Mouse (Mus musculus): ENCODE measurements around the gene Cfap126. TPM values are rescaled to one million over a fixed set of nuclear protein-coding genes. Genes with fewer than 3 reads are reported as not detected.
A peak's percentile ranks its signal among the peaks of the same experiment; 100 is the strongest.
"Not testable (repeated sequence)": the region's sequence is repeated elsewhere in the genome, so short reads cannot be mapped to it uniquely, and the experiment has no call there.

The Cfap126 gene
- total RNA-seq, 1 experiment from 2014 or later: 2.4 TPM

GRCm38 (mm10) chr1:171111781-171112575 is 1.7 kb upstream of the Cfap126 start:
- ATAC-seq (replicated peaks in 1 of 2; ENCODE audit: insufficient read depth in 1 of 2, low FRiP score in 2 of 2, low TSS enrichment in 1 of 2, low read depth in 1 of 2, poor library complexity in 2 of 2, severe bottlenecking in 2 of 2): peak; percentile 17 to 18; a peak in 2 of 4 replicates

DNA sequence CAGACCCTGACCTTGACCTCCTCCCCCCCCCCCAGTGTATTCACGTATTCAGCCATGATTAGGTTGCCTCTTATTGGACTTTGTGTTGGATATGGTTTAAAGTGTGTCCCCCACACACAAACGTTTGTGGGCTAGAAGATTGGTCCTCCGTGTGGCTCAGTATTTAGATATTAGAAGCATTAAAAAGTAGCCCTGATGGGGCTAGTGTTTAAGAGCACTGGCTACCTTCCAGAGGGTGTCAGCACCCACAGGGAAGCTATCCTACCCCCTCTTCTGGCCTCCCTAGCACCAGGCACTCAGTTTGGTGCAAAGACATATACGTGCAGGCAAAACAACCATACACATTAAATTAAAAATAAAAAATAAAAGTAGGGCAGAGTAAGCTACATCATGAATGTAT is 732 bp upstream of the Cfap126 start:
- no peak for ATAC-seq (replicated peaks in 1 of 2; ENCODE audit: insufficient read depth in 1 of 2, low FRiP score in 2 of 2, low TSS enrichment in 1 of 2, low read depth in 1 of 2, poor library complexity in 2 of 2, severe bottlenecking in 2 of 2)

DNA sequence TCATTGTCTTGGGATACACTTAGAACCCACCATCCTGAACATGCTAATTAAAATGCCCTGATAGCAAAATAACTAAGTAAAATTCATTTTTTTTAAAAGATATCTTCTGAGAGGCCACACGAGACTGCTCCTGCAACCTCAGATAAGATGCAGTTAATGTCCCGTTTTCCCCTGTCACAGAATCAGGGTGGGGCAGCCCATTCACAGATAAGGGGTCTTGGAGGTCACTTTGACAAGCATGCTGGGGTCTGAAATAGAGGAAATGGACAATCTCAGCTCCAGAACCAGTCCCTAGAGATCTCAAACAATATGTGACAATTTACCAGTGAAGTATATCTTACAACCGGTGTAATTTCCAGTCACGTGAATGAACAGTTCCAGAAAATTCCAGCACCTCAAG is 2.6 kb downstream of the Cfap126 start:
- ATAC-seq (replicated peaks in 1 of 2; ENCODE audit: insufficient read depth in 1 of 2, low FRiP score in 2 of 2, low TSS enrichment in 1 of 2, low read depth in 1 of 2, poor library complexity in 2 of 2, severe bottlenecking in 2 of 2): no peak

DNA sequence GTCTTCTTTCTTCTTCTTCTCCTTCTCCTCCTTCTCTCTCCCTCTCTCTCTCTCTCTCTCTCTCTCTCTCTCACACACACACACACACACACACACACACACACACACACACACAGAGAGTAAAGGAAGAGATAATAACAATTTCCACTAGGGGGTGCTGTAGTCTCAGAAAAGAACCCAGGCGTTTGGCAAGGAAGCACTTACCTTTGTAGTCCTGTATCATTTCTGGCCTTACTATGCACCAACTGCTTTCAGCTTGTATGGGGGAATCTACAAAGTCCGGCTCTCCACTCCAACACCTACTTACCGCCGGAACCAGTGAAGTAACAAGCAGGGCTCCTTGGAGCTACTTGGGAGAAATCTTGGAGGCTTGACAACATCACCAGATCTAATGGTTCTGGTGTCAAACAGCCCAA is 4.6 kb downstream of the Cfap126 start:
- ATAC-seq (replicated peaks in 1 of 2; ENCODE audit: insufficient read depth in 1 of 2, low FRiP score in 2 of 2, low TSS enrichment in 1 of 2, low read depth in 1 of 2, poor library complexity in 2 of 2, severe bottlenecking in 2 of 2): peak; percentile 31 to 48; a peak in 1 of 4 replicates

- ATAC-seq (replicated peaks in 1 of 2; ENCODE audit: insufficient read depth in 1 of 2, low FRiP score in 2 of 2, low TSS enrichment in 1 of 2, low read depth in 1 of 2, poor library complexity in 2 of 2, severe bottlenecking in 2 of 2): no peak
Measured at GRCm38 (mm10) chr1:171118996-171119395, 5.3 kb downstream of the Cfap126 start.

GRCm38 (mm10) chr1:171119405-171119804 is 5.7 kb downstream of the Cfap126 start:
- no peak for ATAC-seq (replicated peaks in 1 of 2; ENCODE audit: insufficient read depth in 1 of 2, low FRiP score in 2 of 2, low TSS enrichment in 1 of 2, low read depth in 1 of 2, poor library complexity in 2 of 2, severe bottlenecking in 2 of 2)

- ATAC-seq (replicated peaks in 1 of 2; ENCODE audit: insufficient read depth in 1 of 2, low FRiP score in 2 of 2, low TSS enrichment in 1 of 2, low read depth in 1 of 2, poor library complexity in 2 of 2, severe bottlenecking in 2 of 2): no peak
Measured at GRCm38 (mm10) chr1:171120893-171121292, 7.2 kb downstream of the Cfap126 start.

- ATAC-seq (replicated peaks in 1 of 2; ENCODE audit: insufficient read depth in 1 of 2, low FRiP score in 2 of 2, low TSS enrichment in 1 of 2, low read depth in 1 of 2, poor library complexity in 2 of 2, severe bottlenecking in 2 of 2): no peak
Measured at GRCm38 (mm10) chr1:171121839-171122238, 8.1 kb downstream of the Cfap126 start.

GRCm38 (mm10) chr1:171122932-171123331 is 9.2 kb downstream of the Cfap126 start:
- peak; percentile 94 to 96 for ATAC-seq (replicated peaks in 1 of 2; ENCODE audit: insufficient read depth in 1 of 2, low FRiP score in 2 of 2, low TSS enrichment in 1 of 2, low read depth in 1 of 2, poor library complexity in 2 of 2, severe bottlenecking in 2 of 2)

GRCm38 (mm10) chr1:171124398-171124797 is 10.7 kb downstream of the Cfap126 start:
- no peak for ATAC-seq (replicated peaks in 1 of 2; ENCODE audit: insufficient read depth in 1 of 2, low FRiP score in 2 of 2, low TSS enrichment in 1 of 2, low read depth in 1 of 2, poor library complexity in 2 of 2, severe bottlenecking in 2 of 2)

DNA sequence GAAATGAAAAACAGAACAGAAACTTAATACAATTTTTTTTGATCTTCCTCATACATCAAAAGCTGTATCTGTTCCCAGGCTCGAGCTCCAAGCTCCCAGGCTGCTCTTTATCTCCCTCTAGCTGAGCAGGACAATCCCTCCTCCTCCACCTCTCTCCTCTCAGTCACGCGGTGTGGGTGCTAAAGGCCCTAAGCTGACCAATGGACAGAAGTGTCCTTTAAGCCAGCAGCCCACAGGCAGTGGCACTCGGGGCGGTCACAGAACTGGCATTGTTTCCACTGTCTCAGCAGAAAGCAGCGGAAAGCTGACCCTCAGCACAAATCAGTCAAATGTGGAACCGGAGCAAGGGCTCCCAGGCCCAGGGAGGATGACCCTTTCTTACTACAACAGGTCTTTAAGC is 15.5 kb downstream of the Cfap126 start:
- no peak for ATAC-seq (replicated peaks in 1 of 2; ENCODE audit: insufficient read depth in 1 of 2, low FRiP score in 2 of 2, low TSS enrichment in 1 of 2, low read depth in 1 of 2, poor library complexity in 2 of 2, severe bottlenecking in 2 of 2)

GRCm38 (mm10) chr1:171130971-171131370 is 17.3 kb downstream of the Cfap126 start:
- no peak for ATAC-seq (replicated peaks in 1 of 2; ENCODE audit: insufficient read depth in 1 of 2, low FRiP score in 2 of 2, low TSS enrichment in 1 of 2, low read depth in 1 of 2, poor library complexity in 2 of 2, severe bottlenecking in 2 of 2)

GRCm38 (mm10) chr1:171135600-171135999 is 21.9 kb downstream of the Cfap126 start:
- no peak for ATAC-seq (replicated peaks in 1 of 2; ENCODE audit: insufficient read depth in 1 of 2, low FRiP score in 2 of 2, low TSS enrichment in 1 of 2, low read depth in 1 of 2, poor library complexity in 2 of 2, severe bottlenecking in 2 of 2)

- not testable (repeated sequence) for ATAC-seq (replicated peaks in 1 of 2; ENCODE audit: insufficient read depth in 1 of 2, low FRiP score in 2 of 2, low TSS enrichment in 1 of 2, low read depth in 1 of 2, poor library complexity in 2 of 2, severe bottlenecking in 2 of 2)
Measured at GRCm38 (mm10) chr1:171137486-171138155, 23.9 kb downstream of the Cfap126 start.

DNA sequence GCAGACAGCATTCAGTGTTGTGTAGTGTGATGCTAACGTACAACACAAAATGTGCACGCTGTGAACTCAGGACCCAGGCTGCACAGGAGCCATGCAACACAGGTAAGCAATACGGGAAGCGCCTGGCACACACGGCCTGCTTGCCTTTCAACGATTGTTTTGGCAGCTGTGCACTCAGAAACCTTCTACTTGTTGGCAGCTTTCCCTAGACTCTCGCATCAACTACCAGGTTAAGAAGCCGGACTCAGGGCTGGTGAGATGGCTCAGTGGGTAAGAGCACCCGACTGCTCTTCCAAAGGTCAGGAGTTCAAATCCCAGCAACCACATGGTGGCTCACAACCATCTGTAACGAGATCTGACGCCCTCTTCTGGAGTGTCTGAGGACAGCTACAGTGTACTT is 29.3 kb downstream of the Cfap126 start:
- ATAC-seq (replicated peaks in 1 of 2; ENCODE audit: insufficient read depth in 1 of 2, low FRiP score in 2 of 2, low TSS enrichment in 1 of 2, low read depth in 1 of 2, poor library complexity in 2 of 2, severe bottlenecking in 2 of 2): not testable (repeated sequence)

- peak; percentile 98 to 99 for ATAC-seq (replicated peaks in 1 of 2; ENCODE audit: insufficient read depth in 1 of 2, low FRiP score in 2 of 2, low TSS enrichment in 1 of 2, low read depth in 1 of 2, poor library complexity in 2 of 2, severe bottlenecking in 2 of 2)
Measured at GRCm38 (mm10) chr1:171149974-171150760, 36.4 kb downstream of the Cfap126 start, which contains the start of the genes Sdhc and Mpz. Gene Sdhc, minus strand, starts transcription at chr1:171150603. Gene Mpz, plus strand, starts transcription at chr1:171150711.

GRCm38 (mm10) chr1:171150838-171151391 is 37.2 kb downstream of the Cfap126 start:
- peak; percentile 13 to 34; a peak in 3 of 4 replicates for ATAC-seq (replicated peaks in 1 of 2; ENCODE audit: insufficient read depth in 1 of 2, low FRiP score in 2 of 2, low TSS enrichment in 1 of 2, low read depth in 1 of 2, poor library complexity in 2 of 2, severe bottlenecking in 2 of 2)
